Mouse (Mus musculus) testis, adult 2 months (tissue): Measurements from ENCODE around the gene Musk. TPM values are rescaled to one million over a fixed set of nuclear protein-coding genes. Genes with fewer than 3 reads are reported as not detected.

Source experiments
- H3K27ac ChIP-seq: fragments of 200-500 bp; 2 replicates; pipeline ENCODE4 v1.5.1; 2012; ENCODE audit warnings: low read depth, low read length; ENCODE audit not compliant: control insufficient read depth, insufficient read depth
- H3K27me3 ChIP-seq: fragments of 200-500 bp; 2 replicates; pipeline ENCODE4 v1.6.1; 2012; ENCODE audit warnings: mild to moderate bottlenecking, low read length, moderate library complexity; ENCODE audit not compliant: control insufficient read depth, insufficient read depth
- H3K36me3 ChIP-seq: fragments of 200-500 bp; 2 replicates; pipeline ENCODE4 v1.6.1; 2012; ENCODE audit warnings: mild to moderate bottlenecking, low read length; ENCODE audit not compliant: control insufficient read depth, insufficient read depth
- H3K4me1 ChIP-seq: fragments of 200-500 bp; 2 replicates; pipeline ENCODE4 v1.6.1; 2012; ENCODE audit warnings: low read length; ENCODE audit not compliant: control insufficient read depth, insufficient read depth
- H3K4me3 ChIP-seq: fragments of 200-500 bp; 2 replicates; pipeline ENCODE4 v1.5.1; 2012; ENCODE audit warnings: low read depth, mild to moderate bottlenecking, low read length, moderate library complexity, mixed read lengths; ENCODE audit not compliant: control insufficient read depth
- CTCF ChIP-seq: fragments of 200-500 bp; IDR thresholded peaks from 2 replicates; pipeline ENCODE4 v1.5.1; 2012; ENCODE audit warnings: low read depth, mild to moderate bottlenecking, inconsistent platforms, low read length, moderate library complexity; ENCODE audit not compliant: control insufficient read depth, insufficient read depth, insufficient replicate concordance
- POLR2A ChIP-seq: fragments of 200-500 bp; IDR thresholded peaks from 2 replicates; pipeline ENCODE4 v1.6.1; 2012; ENCODE audit warnings: low read depth, mild to moderate bottlenecking, inconsistent platforms, low read length, moderate library complexity; ENCODE audit not compliant: control insufficient read depth
- polyA plus RNA-seq: library from polyadenylated mRNA; depleted of rRNA; stranded (reverse); fragments of >200 nt; gene quantifications from 2 replicates; pipeline ENCODE4 v1.2.3, GENCODE M21; 2012; rRNA removed

The Musk gene
- polyA plus RNA-seq, 1 experiment = 0.28 TPM

- H3K4me1 ChIP-seq = no peaks in the 10 kb centered on the region
- TF ChIP-seq CTCF = no peak
- TF ChIP-seq POLR2A = no peak
- no peak overlapping the region for H3K4me3 ChIP-seq
- no peak overlapping the region for H3K27ac ChIP-seq
- no peaks in the 10 kb centered on the region for H3K27me3 ChIP-seq
- no peaks in the 10 kb centered on the region for H3K36me3 ChIP-seq
Measured at GRCm38 (mm10) chr4:58415537-58415936, 129.8 kb downstream of the Musk start.

GRCm38 (mm10) chr4:58417319-58417718, 131.6 kb downstream of the Musk start:
- Histone ChIP-seq H3K36me3 (no peaks in the 10 kb centered on the region), H3K4me1 (no peaks in the 10 kb centered on the region), H3K27me3 (no peaks in the 10 kb centered on the region), H3K27ac (no peak overlapping the region), H3K4me3 (no peak overlapping the region)
- no peak for TF ChIP-seq POLR2A
- TF ChIP-seq CTCF = no peak

GRCm38 (mm10) chr4:58419225-58419624, 133.5 kb downstream of the Musk start:
- no peaks in the 10 kb centered on the region for H3K27me3 ChIP-seq
- H3K4me3 ChIP-seq = no peak overlapping the region
- H3K27ac ChIP-seq = no peak overlapping the region
- H3K36me3 ChIP-seq = no peaks in the 10 kb centered on the region
- TF ChIP-seq CTCF (no peak), POLR2A (no peak)
- H3K4me1 ChIP-seq = no peaks in the 10 kb centered on the region

GRCm38 (mm10) chr4:58423276-58423930, 137.6 kb downstream of the Musk start:
- H3K27ac ChIP-seq = no peak overlapping the region
- no peaks in the 10 kb centered on the region for H3K4me1 ChIP-seq
- H3K27me3 ChIP-seq = no peaks in the 10 kb centered on the region
- no peak for TF ChIP-seq POLR2A
- no peak for TF ChIP-seq CTCF
- H3K36me3 ChIP-seq = no peaks in the 10 kb centered on the region
- no peak overlapping the region for H3K4me3 ChIP-seq

Other genes with a start within 250 kb of the Musk start
- 0.74 and 0.82 TPM in 2 replicates for gene Svep1, start 79.1 kb upstream of the Musk start, polyA plus RNA-seq